Mouse (Mus musculus) liver, postnatal 0 days (tissue): ENCODE measurements around the gene Umodl1. TPM values are rescaled to one million over a fixed set of nuclear protein-coding genes. Genes with fewer than 3 reads are reported as not detected.

ENCODE experiments used
- ATAC-seq: fragments of 200-750 bp; cut with Nextera tagmentation; 2 replicates; pipeline ENCODE4 v1.8.0; 2017; ENCODE audit warnings: mild to moderate bottlenecking, moderate library complexity
- DNase-seq: peaks from one replicate; pipeline ENCODE4 v3.0.0-alpha.2; 2016
- H3K27ac ChIP-seq: fragments of 300-500 bp; sonication (generic); 2 replicates; pipeline ENCODE4 v1.5.1; 2014; ENCODE audit warnings: antibody characterized with exemption, moderate library complexity, mild to moderate bottlenecking, low read depth
- H3K27me3 ChIP-seq: fragments of 300-500 bp; sonication (generic); 2 replicates; pipeline ENCODE4 v1.6.1; 2014; ENCODE audit warnings: low read length, control low read depth, mixed read lengths; ENCODE audit not compliant: insufficient read depth
- H3K36me3 ChIP-seq: fragments of 300-500 bp; sonication (generic); replicated peaks from 2 replicates; pipeline ENCODE4 v1.6.1; 2014; ENCODE audit warnings: mild to moderate bottlenecking, control low read depth, low read length, moderate library complexity, mixed read lengths; ENCODE audit not compliant: insufficient read depth
- H3K4me1 ChIP-seq: fragments of 300-500 bp; sonication (generic); 2 replicates; pipeline ENCODE4 v1.6.1; 2014; ENCODE audit warnings: antibody characterized with exemption, mild to moderate bottlenecking, control low read depth; ENCODE audit not compliant: insufficient read depth
- H3K4me2 ChIP-seq: fragments of 300-500 bp; sonication (generic); 2 replicates; pipeline ENCODE4 v1.6.1; 2014; ENCODE audit warnings: low read depth, mild to moderate bottlenecking, low read length, moderate library complexity, mixed read lengths
- H3K4me3 ChIP-seq: fragments of 300-500 bp; sonication (generic); 2 replicates; pipeline ENCODE4 v1.5.1; 2014; ENCODE audit warnings: low read depth, low read length
- H3K9ac ChIP-seq: fragments of 300-500 bp; sonication (generic); replicated peaks from 2 replicates; pipeline ENCODE4 v1.6.1; 2014; ENCODE audit warnings: mild to moderate bottlenecking, moderate library complexity
- H3K9me3 ChIP-seq: fragments of 300-500 bp; sonication (generic); 2 replicates; pipeline ENCODE4 v1.6.1; 2016; ENCODE audit warnings: mild to moderate bottlenecking, control low read depth, low read length, mixed read lengths
- CTCF ChIP-seq: sonication (generic); IDR thresholded peaks from 2 replicates; pipeline ENCODE4 v1.5.1; 2016; ENCODE audit warnings: antibody characterized with exemption, low read depth
- EP300 ChIP-seq: IDR thresholded peaks from 2 replicates; pipeline ENCODE4 v1.6.1; 2016; ENCODE audit warnings: antibody characterized with exemption, low read depth, mild to moderate bottlenecking
- WGBS: fragments of 180-500 bp; shearing (Covaris S2); extraction: QIAGEN DNeasy Blood & Tissue Kit; methylation state at CpG from one replicate; pipeline ENCODE4 v1.1.7; 2014; ENCODE audit not compliant: insufficient replicate concordance; 5-methylcytosine and 5-hydroxymethylcytosine counted together
- microRNA-seq: library from miRNA; unstranded; fragments of <30 nt; microRNA quantifications from one replicate; pipeline ENCODE4, GENCODE M21; 2016
- polyA plus RNA-seq: library from polyadenylated mRNA; unstranded; fragments of >200 nt; fragmentation: Nextera tagmentation; extraction: Ambion mirVana; gene quantifications from 2 replicates; pipeline ENCODE4 v1.2.1, GENCODE M21; 2015

Umodl1 gene
- polyA plus RNA-seq, 1 experiment from 2014 or later = 0.05 TPM

GRCm38 (mm10) chr17:31057891-31058744 is 103.7 kb downstream of the Umodl1 start:
- 3% methylated on average over 31 of the region's 31 CpGs for WGBS
- ATAC-seq (peak; percentile 40), DNase-seq (peak; percentile 52)
- Histone ChIP-seq H3K27ac (peak overlapping the region; percentile 82), H3K9ac (peak overlapping the region; percentile 67), H3K27me3 (peaks cover 9% of the 10 kb centered on the region; the same call in 1 of the 2 replicates), H3K36me3 (no peaks in the 10 kb centered on the region), H3K4me3 (peak overlapping the region; percentile 66), H3K9me3 (peaks cover 7% of the 10 kb centered on the region), H3K4me1 (peaks cover 49% of the 10 kb centered on the region), H3K4me2 (peak overlapping the region; percentile 90)
- peak; percentile 38; the same call in 1 of the 2 replicates for TF ChIP-seq CTCF
- TF ChIP-seq EP300 = no peak

- H3K4me1 ChIP-seq = peaks cover 49% of the 10 kb centered on the region
- ATAC-seq (peak; percentile 38), DNase-seq (peak; percentile 64)
- peak overlapping the region; percentile 67 for H3K9ac ChIP-seq
- peak overlapping the region; percentile 66 for H3K4me3 ChIP-seq
- 2% methylated on average over 13 of the region's 13 CpGs for WGBS
- peaks cover 9% of the 10 kb centered on the region; the same call in 1 of the 2 replicates for H3K27me3 ChIP-seq
- peaks cover under 1% of the 10 kb centered on the region for H3K9me3 ChIP-seq
- no peaks in the 10 kb centered on the region for H3K36me3 ChIP-seq
- peak overlapping the region; percentile 82 for H3K27ac ChIP-seq
- TF ChIP-seq EP300 (no peak), CTCF (no peak)
- peak overlapping the region; percentile 90 for H3K4me2 ChIP-seq
Measured at GRCm38 (mm10) chr17:31058745-31059085, 104.3 kb downstream of the Umodl1 start.

- no peak overlapping the region for H3K9ac ChIP-seq
- TF ChIP-seq EP300 = no peak
- no peak for TF ChIP-seq CTCF
- H3K27me3 ChIP-seq = peaks cover 9% of the 10 kb centered on the region; the same call in 1 of the 2 replicates
- 0 out of 2 replicates have a peak, but pooled peaks cover 4% of the 10 kb centered on the region for H3K36me3 ChIP-seq
- ATAC-seq (no peak), DNase-seq (no peak)
- H3K9me3 ChIP-seq = no peaks in the 10 kb centered on the region
- H3K4me3 ChIP-seq = 0 out of 2 replicates have a peak overlapping the region, but pooled peaks have one; percentile 2
- WGBS = 43% methylated on average over 4 of the region's 4 CpGs
- H3K4me1 ChIP-seq = peaks cover 49% of the 10 kb centered on the region
- H3K4me2 ChIP-seq = peak overlapping the region; percentile 90
- H3K27ac ChIP-seq = peak overlapping the region; percentile 66; the same call in 1 of the 2 replicates
Measured at GRCm38 (mm10) chr17:31060196-31060587, 105.8 kb downstream of the Umodl1 start.

Small RNA genes lying within 50 kb of the gene (microRNA-seq; reads per million reads assigned to microRNA genes)
- gene Gm24026 = not detected

Other genes with a start within 250 kb of the Umodl1 start
- gene Glp1r, start 52.8 kb upstream of the Umodl1 start, polyA plus RNA-seq = not detected in 2 replicates
- 8.9 and 9.4 TPM in 2 replicates for gene Abcg1, start 103.0 kb downstream of the Umodl1 start, polyA plus RNA-seq
- 932 and 1,034 TPM in 2 replicates for gene Tff3, start 175.0 kb downstream of the Umodl1 start, polyA plus RNA-seq
- gene Tff2, start 189.6 kb downstream of the Umodl1 start, polyA plus RNA-seq = 0.33 and 0.39 TPM in 2 replicates
- gene Tff1, start 210.6 kb downstream of the Umodl1 start, polyA plus RNA-seq = not detected in 2 replicates
- gene Tmprss3, start 244.3 kb downstream of the Umodl1 start, polyA plus RNA-seq = 0.62 and 0.73 TPM in 2 replicates